Mouse (Mus musculus): Measurements from ENCODE around the gene Ccdc43. TPM values are rescaled to one million over a fixed set of nuclear protein-coding genes. Genes with fewer than 3 reads are reported as not detected.

Ccdc43 gene
- total RNA-seq, 2 experiments from 2014 or later = 16.0 to 18.5 TPM

DNA sequence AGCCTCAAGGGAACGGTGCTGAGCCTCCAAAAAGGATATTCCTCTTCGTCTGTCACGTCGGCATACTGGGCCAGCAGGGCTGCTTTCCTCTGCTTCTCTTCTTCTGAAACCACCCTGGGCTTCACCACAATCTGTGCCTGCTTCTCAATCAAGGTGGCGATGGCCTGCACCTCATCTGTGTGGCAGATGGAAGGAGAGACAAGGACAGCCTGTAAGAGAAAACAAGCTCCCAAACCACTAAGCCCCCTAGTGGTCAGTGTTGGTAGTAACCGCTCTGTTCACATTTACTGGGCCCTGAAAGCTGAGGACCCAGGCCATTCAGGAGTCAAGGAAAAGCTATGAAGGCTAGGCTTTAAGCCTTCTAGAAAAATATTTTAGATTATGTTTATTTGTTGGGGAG is 7.4 kb downstream of the Ccdc43 start:
- peak; percentile 59 to 75 for DNase-seq
- intact Hi-C loops (cut with DNase I) = no loop called here

DNA sequence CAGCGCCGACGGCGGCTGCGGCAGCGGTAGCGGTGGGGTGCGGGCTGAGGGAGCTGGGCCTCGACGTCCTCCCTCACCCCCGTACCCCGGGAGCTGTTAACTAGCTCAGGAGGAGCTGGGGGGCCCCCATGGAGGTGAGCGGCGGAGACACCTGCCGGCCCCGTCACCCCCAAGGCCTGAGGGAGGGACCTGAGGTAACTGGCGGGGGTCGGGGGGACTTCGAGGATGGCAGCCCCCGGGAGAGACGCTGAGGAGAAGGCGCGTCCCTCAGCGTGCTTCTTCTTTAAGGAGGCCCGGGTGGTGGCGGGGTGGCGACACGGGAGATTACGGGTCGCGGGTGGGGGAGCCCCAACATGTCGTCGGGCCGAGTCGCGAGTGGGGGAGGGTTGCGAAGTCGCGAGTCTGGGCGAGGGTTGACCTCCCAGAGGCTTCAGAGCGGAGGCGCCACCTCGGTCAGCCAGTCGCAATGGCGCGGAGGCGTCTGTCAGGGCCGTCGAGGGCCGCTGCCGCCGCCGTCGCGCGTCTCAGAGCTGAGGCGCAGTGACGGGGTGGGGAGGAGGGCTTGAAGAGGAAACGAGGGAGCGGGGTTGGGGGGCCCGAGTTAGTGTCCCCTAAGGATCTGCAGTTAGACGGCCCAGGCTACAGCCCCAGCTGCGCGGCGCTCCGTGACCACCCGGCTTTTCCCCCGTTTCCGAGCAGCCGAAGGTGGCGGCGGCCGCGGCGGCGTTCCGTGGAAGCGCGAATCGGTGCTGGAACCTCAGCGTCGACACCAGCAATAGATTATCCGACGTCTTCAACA is 31.7 kb downstream of the Ccdc43 start:
- DNase-seq = no peak
- intact Hi-C loops (cut with DNase I) = no loop called here

DNA sequence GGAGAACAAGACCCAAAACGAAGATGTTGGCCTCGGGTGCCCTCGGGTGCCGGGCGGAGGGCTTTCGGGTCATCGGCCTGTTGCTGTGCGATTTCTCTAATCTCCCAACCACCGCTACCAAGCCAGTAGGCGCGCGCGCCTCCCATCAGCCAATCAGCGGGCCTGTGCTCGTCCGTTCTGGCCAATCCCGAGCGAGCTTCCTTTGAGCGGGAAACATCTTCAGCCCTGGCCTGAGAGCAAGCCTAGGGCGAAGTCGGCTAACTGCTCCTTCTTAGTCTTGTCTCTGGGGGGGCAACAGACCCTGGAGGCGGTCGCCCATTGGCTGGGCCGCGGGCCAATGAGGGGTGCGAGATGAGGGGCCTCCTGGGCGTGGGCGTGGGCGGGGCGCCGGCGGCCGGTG is 32.4 kb downstream of the Ccdc43 start:
- no peak for DNase-seq
- intact Hi-C loops (cut with DNase I) = no loop called here

DNA sequence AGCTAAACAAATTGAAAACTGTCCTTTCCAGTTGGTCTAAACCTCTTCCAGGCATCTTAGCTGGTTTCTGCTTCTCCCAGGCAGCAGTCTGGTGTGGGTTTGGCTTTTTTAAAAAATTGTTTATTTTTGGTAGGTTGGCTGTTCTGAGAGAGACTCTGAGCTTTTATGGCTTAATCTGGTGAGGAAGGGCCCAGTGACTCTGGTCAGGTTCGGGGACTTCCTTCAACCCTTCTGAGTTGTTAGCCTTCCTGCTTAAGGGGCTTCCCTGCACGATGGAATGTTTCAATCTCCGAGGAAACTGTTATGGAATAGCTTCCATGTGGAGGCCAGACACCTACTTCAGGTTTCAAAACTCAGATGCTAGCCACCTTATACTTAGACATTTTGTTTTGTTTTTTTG is 34.2 kb downstream of the Ccdc43 start, which contains the start of gene Meioc:
Meioc (plus strand) TSS at position 301 of the 400 bp plus-strand sequence.
- intact Hi-C loops (cut with DNase I) = no loop called here
- no peak for DNase-seq

DNA sequence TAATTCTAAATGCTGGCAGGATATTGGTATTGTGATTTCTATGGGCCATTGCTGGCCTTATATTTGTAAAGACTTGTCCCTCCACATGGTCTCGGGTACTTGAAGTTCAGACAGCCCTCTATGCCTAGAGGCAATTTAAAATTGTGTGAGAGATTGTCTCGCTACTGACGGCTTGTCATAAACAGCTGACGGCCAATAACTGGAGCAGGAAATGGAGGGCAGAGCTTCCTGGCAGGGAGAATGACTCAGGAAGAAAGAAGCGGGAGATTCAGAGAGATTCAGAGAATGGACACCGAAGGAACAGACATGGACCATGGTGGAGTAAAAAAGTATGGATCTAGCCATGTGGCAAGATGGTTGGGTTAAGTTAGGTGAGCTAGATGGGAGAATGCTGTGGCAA is 40.7 kb downstream of the Ccdc43 start:
- no peak for DNase-seq
- intact Hi-C loops (cut with DNase I) = no loop called here

DNA sequence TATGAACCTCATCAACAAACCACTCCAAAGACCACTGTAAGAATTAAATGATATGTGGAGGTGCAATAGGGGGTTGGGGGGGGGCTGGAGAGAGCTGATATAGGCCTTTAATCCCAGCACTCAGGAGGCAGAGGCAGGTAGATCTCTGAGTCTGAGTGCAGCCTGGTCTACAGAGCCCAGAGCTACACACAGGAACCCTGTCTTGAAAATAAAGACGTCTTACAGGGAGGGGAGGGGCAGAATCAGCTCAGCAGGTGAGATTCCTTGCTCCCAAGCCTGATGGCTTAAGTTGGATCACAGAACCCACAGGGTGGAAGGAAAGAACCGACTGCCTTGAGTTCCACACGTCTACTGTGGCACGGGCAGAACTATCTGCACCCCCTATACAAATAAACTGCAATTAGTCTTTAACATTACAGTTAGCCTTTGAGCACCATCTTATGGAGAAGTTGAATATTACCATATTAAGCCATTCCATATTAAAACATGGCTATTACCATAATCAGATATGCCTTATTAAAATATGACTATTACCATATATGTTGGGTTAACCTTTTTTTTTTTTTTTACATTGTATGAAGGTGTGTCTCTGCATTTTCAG is 41.2 kb downstream of the Ccdc43 start:
- DNase-seq = no peak
- intact Hi-C loops (cut with DNase I) = no loop called here

DNA sequence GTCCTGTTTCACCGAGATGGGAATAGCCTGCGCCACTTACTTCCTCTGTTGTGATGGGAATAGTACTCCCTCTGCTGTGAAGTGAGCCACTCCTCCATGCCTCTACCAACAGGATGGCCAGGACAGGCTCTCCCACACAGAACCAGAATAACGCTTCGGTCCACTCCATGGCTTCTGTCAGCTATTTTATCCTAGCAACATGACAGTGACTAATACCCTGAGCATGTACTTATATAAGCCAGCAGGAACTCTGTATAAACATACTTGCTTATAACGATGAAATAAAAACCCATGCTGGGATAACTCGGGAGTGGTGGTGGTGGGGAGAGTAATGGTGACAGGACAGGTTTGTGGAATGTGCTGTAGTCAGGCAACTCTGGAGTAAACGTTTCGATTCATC is 41.7 kb downstream of the Ccdc43 start:
- DNase-seq = no peak
- intact Hi-C loops (cut with DNase I) = no loop called here

DNA sequence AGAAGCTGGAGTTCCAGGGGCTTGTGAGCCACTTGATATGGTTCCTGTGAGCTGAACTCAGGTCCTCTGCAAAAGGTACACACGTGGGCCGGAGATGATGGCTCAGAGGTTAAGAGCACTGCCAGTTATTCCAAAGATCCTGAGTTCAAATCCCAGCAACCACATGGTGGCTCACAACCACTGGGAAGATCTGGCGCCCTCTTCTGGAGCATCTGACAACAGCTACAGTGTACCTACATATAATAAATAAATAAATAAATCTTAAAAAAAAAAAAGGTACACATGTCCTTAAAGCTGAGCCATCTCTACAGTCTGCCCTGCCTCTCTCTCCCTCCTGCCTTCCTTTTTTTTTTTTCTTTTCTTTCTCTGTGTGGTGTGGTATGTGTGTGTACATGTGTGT is 44.7 kb downstream of the Ccdc43 start:
- intact Hi-C loops (cut with DNase I) = loop anchor here (5.0 kb wide), 1 partner anchor 171 kb away; no protein-coding TSS in a partner anchor
- peak in 1 of 2 experiments; percentile 18 for DNase-seq

DNA sequence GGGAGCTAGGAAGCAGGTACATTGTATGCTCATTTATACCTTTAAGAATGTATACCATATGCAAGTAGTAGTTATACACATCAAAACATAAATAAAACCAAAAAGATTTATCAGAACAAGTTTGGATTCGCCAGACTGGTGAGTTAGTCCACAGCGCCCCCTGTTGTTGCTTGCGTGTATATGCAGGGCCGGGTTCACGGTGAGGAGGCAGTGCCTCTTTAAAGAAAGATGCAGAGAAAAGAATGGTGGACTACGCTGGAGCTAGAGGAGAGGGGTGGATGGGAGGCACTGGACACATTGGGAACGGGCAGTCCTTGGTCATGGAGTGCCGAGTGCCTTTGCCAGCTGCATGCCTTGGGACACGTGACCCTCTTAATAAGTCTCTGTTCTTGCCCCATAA is 46.2 kb downstream of the Ccdc43 start:
- DNase-seq = peak; percentile 72 to 86
- intact Hi-C loops (cut with DNase I) = loop anchor here (1.0 to 5.0 kb wide), 2 partner anchors 78 to 169 kb away; no protein-coding TSS in a partner anchor

DNA sequence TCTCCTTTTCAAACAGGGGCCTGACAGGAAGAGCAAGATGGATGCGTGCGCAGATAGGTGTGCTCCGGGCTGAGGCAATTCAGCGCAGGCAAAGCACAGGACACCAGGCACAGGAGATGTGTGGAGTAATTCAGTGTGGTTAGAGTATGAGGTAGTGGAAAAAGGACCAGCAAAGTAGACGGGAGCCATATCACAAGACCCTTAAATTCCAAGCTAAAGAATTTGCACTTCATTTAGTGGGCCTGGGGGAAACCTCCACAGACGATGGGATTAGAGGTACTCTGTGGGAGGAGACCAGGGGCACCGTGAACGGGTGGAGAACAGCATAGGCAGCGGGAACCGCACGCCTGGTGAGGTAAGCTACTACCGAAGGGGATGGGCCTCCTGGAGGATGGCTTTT is 49.7 kb downstream of the Ccdc43 start:
- intact Hi-C loops (cut with DNase I) = no loop called here
- no peak for DNase-seq

DNA sequence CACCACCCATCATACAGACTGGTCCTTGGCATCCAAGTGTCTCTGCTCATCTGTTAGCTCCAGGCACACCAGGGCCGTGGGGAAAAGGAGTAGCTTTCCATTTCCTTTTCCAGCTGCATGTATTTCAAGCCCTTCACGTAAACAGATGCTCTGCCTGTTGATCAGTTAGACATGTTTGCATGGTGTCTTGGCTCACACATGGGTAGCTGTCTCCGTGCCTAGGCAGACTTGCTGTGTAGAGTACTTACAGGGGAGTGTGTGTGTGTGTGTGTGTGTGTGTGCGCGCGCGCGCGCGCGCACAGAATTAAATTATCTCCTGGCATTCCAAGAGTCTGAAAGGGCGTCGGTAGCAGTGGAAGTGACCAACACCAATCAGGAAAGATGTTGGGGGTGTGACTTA is 51.4 kb downstream of the Ccdc43 start:
- intact Hi-C loops (cut with DNase I) = no loop called here
- no peak for DNase-seq

DNA sequence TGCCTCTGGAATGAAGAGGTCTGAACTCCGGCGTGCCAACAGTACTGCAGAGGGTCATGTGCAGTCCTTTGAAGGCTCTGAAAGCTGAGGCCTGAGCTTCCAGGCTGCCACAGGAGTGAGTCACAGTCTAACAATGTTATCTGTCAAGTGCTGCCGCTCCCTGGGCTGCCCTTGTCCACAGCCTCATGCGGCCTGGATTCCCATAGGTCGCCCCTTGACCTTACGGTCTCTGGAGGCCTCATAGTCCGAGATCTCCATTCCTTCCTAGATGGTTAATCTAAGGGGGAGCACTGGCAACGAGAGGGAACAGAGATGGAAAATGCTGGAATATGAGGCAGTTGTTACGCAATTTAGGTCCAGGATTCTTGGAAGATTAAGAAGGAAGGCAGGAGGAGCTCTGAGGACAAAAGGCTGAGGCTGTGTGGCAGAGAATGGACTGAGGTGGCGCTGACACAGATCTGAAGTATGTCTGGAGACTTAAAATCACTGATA is 53.6 kb downstream of the Ccdc43 start:
- DNase-seq = peak; percentile 42 to 53
- intact Hi-C loops (cut with DNase I) = loop anchor here (5.0 kb wide), 1 partner anchor 37 kb away; no protein-coding TSS in a partner anchor

DNA sequence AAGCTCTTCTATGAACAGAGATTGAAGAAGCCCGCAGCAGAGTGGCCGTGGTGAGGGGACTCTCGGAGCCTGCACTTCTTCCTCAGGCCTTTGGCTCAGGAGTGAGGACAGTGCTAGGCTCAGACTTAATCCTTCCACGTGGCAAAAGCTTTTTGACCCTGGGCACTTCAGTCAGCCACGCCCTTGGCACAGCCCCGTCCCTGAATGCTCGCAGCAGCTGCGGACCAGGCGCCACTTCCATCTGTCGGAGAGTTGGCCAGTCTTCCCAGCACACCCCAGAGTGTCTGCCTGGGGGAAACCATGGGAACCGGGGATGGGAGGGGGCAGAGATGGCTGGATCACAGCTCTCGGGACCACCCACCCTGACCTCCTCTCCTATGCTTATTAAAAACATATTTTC is 60.7 kb downstream of the Ccdc43 start:
- intact Hi-C loops (cut with DNase I) = no loop called here
- peak in 1 of 2 experiments; percentile 52 for DNase-seq

Small RNAs within 50 kb of the gene (microRNA-seq; reads per million reads assigned to microRNA genes)
- 0 reads per million in 2 experiments for gene Gm22920

Other genes starting within 250 kb of the Ccdc43 start
- 1 to 10 TPM; 3.1 to 3.3 TPM for gene Itga2b, start 227.7 kb downstream of the Ccdc43 start, total RNA-seq (2021)
- gene Gpatch8, start 141.4 kb downstream of the Ccdc43 start, total RNA-seq (2021) = 10 to 100 TPM; 24.7 to 25.7 TPM
- gene Gm11627, start 118.3 kb downstream of the Ccdc43 start, total RNA-seq (2021) = 1 to 10 TPM in 1 of 2 experiments, under 1 TPM in 1; 0.69 to 1.8 TPM
- gene Fzd2, start 93.4 kb downstream of the Ccdc43 start, total RNA-seq (2021) = 1 to 10 TPM; 5.6 to 7.3 TPM
- not detected for gene Meioc, start 34.1 kb downstream of the Ccdc43 start, total RNA-seq (2021)
- 1 to 10 TPM; 4.0 to 4.4 TPM for gene Adam11, start 63.7 kb upstream of the Ccdc43 start, total RNA-seq (2021)
- gene Gjc1, start 121.9 kb upstream of the Ccdc43 start, total RNA-seq (2021) = 10 to 100 TPM; 37.7 to 42.6 TPM
- 10 to 100 TPM; 20.4 to 25.4 TPM for gene Higd1b, start 138.1 kb upstream of the Ccdc43 start, total RNA-seq (2021)
- 10 to 100 TPM; 39.2 to 40.5 TPM for gene Eftud2, start 183.2 kb upstream of the Ccdc43 start, total RNA-seq (2021)
- under 1 TPM; 0.14 to 0.22 TPM for gene Ccdc103, start 183.4 kb upstream of the Ccdc43 start, total RNA-seq (2021)
- gene Fam187a, start 187.4 kb upstream of the Ccdc43 start, total RNA-seq (2021) = not detected
- gene Gfap, start 203.1 kb upstream of the Ccdc43 start, total RNA-seq (2021) = under 1 TPM; 0.15 to 0.36 TPM
- gene Kif18b, start 227.3 kb upstream of the Ccdc43 start, total RNA-seq (2021) = 1 to 10 TPM; 2.1 to 3.3 TPM
- gene C1ql1, start 248.9 kb upstream of the Ccdc43 start, total RNA-seq (2021) = under 1 TPM; 0.19 to 0.20 TPM

All from heart, postnatal 14 days (tissue).